Mouse (Mus musculus) megakaryocyte, embryonic 14.5 days (primary cell): Measurements from ENCODE around the gene Naa11.

Experiments
- FLI1 ChIP-seq: IDR thresholded peaks from 2 replicates; pipeline ENCODE4 v1.6.1; 2012; ENCODE audit warnings: low read length, inconsistent platforms, mixed read lengths
- GATA1 ChIP-seq: IDR thresholded peaks from 3 replicates; pipeline ENCODE4 v1.6.1; 2012; ENCODE audit warnings: mixed read lengths, low read length, inconsistent platforms, borderline replicate concordance

DNA sequence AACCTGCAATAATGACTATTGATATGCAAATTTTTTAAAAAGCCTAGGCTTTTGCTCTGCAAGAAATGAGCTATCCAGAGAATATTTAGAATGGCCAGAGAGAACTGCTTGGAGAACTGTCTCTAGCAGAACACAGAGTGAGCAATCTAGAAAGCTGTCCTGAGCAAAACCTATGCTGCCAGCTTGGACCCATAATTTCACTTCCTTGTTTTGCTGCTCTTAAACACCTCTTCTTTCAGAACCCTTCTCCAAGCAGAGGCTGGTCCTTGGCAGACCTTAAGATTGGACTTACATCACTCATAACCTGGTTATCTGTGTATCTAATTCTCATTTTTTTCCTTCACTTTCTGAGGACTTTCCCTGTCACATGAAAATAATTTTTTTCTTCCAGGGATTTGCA lies 8.9 kb upstream of the Naa11 start:
- TF ChIP-seq GATA1 (no peak), FLI1 (no peak)
